Mouse (Mus musculus) adrenal gland, adult (tissue): ENCODE measurements around the gene Ulk2.
"Not testable (repeated sequence)": the region's sequence is repeated elsewhere in the genome, so short reads cannot be mapped to it uniquely, and the experiment has no call there.

ENCODE experiments used
- DNase-seq, 2 experiments: peaks; one replicate each; pipeline ENCODE4 v3.0.0; 2022 to 2023; ENCODE audit warnings: low spot score in 1 of 2; ENCODE audit not compliant: inconsistent age in 2 of 2

Gene Ulk2

DNA sequence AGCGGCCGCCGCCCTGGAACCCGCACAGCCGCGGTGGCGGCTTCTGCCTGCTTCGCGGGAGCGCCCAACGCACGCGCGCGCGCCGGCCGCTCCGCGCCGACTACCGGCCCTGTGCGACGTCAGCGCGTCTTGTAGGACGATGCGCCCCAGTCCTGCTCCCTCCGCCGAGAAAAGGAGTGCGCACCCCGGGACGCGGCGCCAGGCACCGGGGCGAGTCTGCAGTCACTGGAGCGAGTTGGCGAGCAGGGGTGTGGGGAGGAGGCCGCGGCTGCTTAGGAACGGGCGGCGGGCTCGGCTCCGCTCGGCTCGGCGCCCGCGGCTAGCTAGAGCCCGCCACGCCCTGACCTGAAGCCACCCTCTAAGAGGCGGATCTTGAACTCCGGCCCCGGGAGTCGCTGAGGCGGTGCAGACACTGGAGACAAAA, at the start of gene Ulk2:
TSS of gene Ulk2 (minus strand) at position 86 of the 424 bp plus-strand sequence.
- DNase-seq = peak; percentile 91 to 98

DNA sequence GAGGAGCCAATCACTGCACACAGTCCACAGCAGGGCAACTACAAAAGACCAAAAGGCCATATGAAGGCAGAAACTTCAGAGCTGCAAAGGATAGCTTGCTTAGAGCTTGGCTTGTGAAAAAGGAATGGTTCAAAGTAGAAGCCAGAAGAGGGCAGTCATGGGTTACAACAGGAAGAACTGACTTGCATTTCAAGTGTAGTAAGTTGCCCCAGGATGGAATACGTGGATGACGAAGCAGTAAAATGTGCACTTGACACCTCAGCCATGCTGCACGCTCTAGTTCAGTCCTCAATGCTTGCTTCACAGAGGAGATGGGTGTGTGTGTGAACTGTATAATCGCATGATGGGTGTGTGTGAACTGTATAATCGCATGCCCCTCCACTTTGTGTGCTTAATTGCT, 27.3 kb upstream of the Ulk2 start:
- DNase-seq = peak in 1 of 2 experiments; percentile 62

DNA sequence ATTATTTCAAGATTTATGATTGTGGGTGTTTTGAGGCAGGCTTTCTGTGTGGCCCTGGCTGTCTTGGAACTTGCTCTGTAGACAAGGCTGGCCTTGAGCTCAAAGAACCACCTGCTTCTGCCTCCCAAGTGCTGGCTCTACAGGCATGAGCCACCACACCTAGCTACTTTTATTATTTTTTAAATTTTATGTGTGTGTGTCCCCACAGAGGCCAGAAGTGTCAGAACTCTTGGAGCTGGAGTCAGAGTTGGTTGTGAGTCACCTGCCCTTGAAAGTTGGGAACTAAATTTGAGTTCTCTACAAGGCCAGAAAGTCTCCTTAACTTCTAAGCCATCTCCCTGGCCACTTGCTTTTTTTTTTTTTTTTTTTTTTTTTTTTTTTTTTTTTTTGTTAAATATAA, 25.0 kb upstream of the Ulk2 start:
- peak; percentile 67 to 85 for DNase-seq

DNA sequence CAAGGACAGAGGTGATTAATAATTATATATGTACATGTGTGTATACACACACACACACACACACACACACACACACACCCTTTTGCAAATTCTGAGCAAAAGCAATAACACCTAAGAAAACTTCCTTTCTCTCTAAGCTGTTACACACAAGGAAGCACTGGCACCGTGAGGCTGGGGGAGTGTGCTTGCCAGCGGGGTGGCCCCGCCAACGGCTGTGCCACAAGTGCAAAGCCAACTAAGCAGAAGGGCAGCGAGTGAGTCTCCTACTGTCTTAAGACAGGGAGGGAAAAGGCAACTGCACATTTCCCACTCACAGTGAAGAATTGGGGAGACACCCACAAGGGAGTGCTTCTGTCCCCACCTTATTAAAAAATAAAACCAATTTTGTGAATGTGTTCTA, 17.0 kb upstream of the Ulk2 start:
- peak in 1 of 2 experiments; percentile 39 for DNase-seq

DNA sequence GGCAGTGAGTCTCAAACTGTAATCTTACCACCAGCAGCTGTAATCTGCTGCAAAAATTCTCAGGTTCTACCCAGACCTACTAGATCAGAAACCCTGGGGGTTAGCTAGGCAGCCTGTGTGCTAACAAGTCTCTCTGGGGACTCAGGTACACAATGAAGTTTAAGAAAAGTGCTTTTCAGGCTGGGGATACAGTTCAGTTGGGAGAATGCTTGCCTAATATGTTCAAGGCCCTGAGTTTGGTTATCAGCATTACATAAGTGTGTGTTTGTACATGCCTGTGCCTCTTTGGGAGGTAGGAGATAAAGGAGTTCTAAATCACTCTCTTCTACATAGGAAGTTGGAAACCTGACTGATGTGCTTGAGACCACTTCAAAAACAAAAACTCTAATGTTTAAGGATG, 12.0 kb upstream of the Ulk2 start:
- peak in 1 of 2 experiments; percentile 64 for DNase-seq

DNA sequence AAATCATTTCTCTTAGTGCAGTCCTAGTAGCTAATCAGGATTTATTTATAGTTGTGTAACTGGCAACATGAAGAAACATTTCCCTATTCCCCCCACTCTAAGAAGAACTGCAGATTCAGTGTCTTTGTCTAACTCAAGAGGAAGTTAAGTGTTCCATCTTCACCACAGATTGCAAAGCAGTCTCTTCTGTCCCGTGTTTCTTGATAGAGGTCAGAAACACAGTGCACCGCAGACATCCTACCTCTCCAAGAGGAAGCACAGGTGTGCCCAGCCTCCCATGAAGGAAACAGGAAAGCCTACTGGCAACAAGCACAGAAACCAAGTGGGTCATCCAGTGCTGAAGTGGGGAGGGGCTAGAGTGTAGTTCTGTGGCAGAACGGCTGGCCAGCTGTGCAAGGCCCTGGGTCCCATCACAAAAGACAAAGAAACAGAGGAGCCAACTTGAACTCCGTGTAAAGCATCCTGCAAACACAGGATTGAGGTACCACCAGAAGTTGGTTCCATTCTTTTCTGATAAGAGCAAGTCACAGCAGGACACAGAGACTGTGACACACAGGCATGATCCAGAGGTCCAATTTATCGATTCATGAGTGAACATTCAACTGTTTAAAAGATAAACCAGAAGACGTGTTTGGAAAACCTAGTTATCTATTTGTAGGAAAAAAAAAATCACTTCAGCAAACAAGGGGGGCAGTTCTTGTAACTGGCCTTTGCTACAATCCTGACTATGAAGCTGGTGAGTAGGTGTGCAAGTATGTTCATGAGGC, 7.1 kb upstream of the Ulk2 start:
- no peak for DNase-seq

DNA sequence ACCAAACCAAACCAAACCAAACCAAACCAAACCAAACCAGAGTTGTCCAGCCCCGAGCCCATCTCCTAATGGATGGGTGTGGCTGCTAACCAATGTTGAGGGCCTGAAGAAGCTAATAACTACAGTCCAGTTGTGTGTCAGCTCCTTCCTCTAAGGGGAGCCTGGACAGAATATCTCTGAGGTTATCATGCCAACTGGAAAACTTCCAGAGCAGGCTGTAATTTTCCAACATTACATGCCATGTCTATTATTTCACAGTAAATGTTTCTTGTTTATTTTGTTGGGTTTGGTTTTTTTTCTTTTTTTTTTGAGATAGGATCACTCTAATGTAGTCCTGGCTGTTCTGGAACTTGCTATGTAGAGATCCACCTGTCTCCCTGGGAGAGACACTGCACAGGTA, 4.4 kb upstream of the Ulk2 start:
- DNase-seq = peak in 1 of 2 experiments; percentile 67

DNA sequence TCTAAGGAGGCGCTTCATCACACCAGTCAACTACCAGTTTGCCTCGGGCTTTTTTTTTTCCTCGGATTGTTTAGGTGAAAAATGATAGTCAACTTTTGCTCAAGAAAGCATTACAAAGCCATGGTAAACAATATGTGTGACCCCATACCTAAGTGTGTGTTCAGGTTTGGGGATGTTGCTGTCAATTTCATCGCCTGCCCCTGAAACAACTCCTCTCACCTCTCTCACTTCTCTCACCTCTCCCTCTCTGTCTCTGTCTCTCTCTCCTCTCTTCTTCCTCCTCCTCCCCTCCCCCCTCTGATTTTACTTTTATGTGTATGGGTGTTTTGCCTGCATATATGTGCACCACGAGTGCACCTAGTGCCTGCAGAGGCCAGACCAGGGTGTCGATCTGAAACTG, 666 bp upstream of the Ulk2 start:
- no peak for DNase-seq

DNA sequence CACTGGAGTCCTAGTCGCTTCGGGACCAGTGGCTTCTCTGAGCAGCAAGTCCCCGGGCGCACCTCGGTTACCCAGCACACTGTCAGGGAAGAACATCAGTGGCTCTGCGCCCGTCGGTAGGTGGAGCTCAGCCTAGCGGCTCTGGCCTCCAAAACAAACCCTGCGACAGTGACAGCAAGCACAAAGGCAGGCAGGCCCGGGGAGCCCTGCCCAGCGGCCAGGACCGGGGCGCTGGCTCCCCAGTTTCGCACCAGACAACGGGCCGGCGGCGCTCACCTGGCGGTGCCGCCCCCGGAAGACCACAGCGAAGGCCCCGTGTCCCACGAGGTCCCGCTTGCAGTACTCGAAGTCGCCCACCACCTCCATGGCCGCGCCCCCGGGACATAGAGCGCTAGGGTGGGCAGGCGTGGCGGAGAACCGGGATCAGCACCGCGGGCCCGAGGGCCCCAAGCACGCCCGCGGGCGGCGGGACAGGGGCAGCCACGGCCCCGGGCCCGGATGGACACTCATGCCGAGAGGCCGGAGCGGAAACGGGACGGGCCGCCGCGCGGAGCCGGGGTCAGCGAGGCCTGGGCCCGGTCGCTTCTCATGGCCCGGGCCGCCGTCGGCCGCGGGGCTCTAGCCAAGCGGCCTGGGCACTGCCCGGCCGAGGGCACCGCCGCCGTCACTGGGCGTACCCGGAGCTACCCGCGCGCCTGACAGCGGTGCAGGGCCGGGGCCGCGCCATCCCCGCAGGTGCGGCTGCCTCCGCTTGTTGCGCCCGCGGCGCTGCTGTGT, 474 bp downstream of the Ulk2 start:
- peak; percentile 90 to 96 for DNase-seq

DNA sequence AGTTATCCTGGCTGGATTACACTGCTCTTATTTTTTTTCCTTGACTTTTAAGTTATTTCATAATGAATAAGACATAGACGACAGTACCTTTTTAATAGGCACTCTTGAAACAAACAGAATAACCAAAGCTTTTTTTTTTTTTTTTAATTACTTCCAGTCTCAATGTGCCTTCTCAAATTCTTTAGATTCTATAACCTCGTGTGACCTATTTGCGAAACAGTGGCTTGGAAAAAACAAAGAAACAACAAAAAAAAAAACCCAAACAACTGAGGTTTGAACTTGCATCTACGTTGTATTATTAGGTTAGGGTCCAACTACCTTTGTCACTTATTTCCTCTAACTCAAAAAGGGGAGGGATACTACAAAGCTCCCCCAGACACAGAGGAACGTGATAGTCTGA, 1.2 kb downstream of the Ulk2 start:
- DNase-seq = no peak

DNA sequence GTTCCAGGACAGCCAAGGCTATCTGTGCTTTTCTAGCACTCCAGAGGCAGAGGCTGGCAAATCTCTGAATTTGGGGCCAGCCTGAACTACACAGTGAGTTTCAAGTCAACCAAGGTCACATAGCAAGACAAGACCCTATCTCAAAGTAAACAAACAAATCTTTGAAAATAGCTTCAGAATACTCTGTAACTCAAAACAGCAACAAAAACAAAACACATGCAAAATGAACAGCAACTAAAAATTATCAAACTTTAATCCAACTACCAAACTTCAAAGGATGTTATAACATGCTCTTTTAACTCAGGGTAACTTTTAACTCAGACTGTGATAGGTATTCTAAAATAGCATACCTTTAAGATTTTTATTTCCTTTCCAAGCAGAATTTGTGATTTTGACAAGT, 2.0 kb downstream of the Ulk2 start:
- no peak for DNase-seq

DNA sequence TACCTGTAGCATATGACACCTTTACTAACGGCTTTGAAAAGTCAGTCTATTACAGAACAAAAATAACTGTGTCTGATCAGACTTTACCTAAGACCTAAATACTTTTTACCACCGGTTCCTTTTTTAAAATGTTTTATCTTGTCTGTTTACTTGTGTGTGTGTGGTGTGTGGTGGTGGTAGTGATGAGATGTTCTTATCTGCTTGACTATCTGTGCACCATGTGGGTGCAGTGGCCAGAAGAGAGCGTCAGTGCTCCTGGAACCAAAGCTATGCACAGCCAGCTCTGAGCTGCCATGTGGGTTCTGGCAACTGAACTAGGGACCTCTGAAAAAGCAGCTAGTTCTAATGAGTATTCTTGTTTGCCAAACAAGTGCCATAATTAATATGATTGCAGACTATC, 3.7 kb downstream of the Ulk2 start:
- DNase-seq = no peak

DNA sequence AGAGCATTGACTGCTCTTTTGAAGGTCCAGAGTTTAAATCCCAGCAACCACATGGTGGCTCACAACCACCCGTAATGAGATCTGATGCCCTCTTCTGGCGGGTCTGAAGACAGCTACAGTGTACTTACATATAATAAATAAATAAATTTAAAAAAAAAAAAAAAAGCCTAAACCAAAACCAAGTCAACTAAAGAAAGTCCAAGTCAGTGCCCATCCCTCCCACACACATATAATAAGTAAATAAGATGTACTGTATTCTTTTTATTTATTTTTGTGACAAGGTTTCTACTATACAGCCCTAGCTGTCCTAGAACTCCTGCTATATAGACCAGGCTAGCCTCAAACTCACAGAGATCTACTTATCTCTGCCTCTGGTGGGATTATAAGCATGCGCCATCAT, 14.2 kb downstream of the Ulk2 start:
- not testable (repeated sequence) for DNase-seq

DNA sequence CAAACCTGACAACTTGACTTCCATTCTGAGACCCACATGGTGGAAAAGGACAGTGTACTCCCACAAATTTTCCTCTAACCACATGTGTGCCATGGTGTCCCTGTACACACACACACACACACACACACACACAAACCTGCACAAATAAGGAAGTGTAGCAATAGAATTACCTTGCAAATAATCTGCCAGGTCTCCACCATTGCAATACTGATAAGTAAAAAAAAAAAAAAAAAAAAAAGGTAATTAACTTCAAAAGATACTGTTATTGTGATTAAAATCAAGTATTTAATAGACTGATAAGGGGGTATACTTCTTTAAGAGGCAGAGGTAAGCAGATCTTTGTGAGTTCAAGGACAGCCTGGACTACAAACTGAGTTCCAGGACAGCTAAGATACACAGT, 14.9 kb downstream of the Ulk2 start:
- DNase-seq = no peak

DNA sequence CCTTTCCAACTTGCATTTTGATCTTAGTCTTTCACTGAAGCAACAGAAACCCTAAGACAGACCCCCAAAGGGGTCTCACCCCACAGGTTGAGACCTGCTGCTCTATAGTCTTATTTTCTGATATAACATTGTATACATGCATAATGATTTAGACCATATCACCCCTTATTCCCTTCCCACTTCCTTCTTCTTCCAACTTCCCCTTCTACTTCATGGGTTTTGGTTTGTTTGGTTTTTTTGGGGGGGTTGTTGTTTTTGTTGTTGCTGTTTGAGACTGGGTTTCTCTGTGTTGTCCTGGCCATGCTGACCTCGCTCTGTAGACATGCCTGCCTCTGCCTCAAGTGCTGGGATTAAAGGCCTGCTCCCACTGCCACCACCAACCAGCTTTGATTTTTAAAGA, 15.7 kb downstream of the Ulk2 start:
- no peak for DNase-seq

DNA sequence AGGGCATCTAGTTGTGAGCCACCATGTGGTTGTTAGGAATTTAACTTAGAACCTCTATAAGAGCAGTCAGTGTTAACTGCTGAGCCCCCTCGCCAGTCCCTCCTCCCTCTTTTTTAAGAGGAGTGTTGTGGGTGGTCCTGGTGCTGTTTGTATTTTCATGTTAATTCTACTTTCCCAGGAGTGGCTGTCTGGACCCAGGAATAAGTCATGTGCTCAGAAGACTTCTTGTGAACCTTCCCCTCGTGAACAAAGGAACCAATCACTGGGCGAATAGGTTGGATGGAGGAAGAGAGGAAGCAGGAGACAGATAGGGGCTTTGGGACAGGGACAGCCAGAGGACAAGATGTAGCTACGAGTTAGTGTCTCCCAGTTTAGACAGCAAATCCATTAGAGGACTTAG, 45.1 kb downstream of the Ulk2 start:
- no peak for DNase-seq

DNA sequence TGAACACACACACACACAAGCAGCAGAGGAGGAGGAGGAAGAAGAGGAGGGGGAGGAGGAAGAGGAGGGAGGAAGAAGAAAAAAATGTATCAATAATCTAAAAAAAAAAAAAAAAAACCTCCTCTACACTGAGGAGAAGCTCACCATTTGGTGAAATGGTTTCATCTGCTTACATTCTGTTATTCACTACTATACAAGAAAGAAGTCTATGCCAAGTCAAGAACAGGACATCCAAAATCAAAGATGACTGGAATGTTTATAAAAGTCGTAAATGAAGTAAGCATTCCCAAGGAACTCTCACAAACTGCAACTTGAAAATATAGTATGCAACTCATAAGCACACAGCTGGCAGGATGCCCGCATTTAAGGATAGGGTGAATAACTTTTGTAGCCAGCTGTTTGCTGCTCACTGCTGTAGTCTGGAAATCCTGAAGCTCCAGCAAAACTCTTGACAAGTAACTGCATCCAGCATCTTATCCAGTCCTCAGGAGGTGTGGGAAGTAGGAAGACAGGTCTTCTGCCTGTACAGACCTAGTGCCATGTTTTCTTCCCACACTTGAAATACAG, 46.2 kb downstream of the Ulk2 start:
- DNase-seq = no peak

DNA sequence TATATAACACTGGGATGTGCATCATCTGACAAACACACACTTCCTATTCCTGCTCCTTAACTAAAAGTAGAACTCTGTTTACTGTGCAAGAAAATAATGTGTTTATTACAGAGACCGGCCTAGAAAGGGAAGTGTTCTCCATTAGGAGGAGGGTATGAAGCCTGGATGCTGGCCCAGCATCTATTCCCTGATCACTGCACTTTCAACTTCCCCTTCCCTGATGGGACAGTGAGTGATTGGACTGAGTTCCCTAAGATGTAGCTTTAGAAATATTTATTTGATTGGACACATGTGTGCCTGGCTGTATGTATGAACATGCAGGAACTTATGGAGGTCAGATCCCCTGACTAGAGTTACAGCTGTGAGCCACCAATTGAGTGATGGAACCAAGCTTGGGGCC, 61.4 kb downstream of the Ulk2 start:
- DNase-seq = no peak

DNA sequence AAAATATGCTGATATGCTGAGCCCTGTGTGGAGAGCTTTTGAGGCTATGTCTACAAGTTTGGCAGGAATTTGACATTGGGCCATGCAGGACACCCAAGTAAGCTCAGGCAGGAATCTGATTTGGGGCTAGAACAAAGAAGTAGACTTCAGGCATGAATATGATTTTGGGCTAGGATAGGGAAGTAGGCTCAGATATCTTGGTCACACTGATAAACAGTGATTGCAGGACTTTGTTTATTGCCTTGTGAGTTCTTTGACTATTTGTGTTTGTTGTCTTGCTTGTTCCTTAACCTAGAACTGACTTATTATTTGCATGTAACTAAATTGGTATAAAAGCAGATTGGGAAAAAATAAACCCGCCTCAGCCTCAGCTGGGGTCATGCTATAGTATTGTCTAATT, 66.3 kb downstream of the Ulk2 start:
- DNase-seq = no peak

DNA sequence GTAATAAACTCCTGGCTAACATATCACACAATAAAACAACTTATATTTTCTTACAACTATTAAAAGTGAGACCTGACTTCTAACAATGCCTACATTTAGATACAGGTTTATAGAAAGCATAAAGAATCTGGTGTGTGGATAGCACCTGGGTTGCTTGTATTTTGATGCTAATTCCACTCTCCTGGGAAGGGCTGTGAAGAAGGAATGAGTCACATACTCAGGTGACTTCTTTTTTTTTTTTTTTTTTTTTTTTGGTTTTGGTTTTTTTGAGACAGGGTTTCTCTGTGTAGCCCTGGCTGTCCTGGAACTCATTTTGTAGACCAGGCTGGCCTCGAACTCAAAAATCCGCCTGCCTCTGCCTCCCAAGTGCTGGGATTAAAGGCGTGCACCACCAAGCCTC, 72.3 kb downstream of the Ulk2 start:
- DNase-seq = not testable (repeated sequence)

DNA sequence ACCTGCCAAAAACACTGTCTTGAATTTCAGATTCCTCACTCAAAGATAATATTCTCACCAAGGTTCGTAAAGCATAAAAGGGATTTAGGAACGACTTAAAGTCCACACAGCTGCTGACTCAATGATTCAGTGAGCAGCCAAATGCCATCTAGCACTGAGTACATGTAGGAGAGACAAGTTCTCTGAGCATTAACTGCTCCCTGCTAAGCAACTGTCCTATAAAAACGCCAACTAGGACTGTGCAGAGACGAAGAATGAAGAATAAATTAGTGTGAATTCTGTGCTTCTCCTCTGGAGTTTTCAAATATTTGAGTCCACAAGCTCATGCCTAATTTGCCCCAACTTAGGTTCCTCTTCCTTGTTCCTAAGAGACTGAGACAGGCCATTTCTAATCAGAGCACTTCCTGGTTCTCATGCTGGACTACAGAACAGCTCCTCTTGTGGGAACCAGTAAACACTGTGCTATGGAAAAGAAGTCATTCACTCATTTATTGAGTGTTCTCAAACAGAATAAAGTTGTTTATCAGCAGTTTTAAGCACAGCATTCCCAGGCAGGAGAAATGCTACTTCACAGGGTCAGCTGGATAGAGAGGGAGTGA, 80.2 kb downstream of the Ulk2 start:
- no peak for DNase-seq
